Mouse (Mus musculus) cerebellum, adult 18-20 months (tissue): Measurements from ENCODE around the gene Tmem185a.
"Not testable (repeated sequence)": the region's sequence is repeated elsewhere in the genome, so short reads cannot be mapped to it uniquely, and the experiment has no call there.

Experiments used
- DNase-seq, 2 experiments: peaks; one replicate each; pipeline ENCODE4 v3.0.0; 2021

Tmem185a gene

GRCm38 (mm10) chrX:70476792-70477776 is at the start of gene Tmem185a:
Gene Tmem185a (minus strand): TSS chrX:70477180.
- peak; percentile 83 to 88 for DNase-seq

GRCm38 (mm10) chrX:70514413-70514812 is 37.4 kb upstream of the Tmem185a start:
- DNase-seq, result not testable (repeated sequence)

GRCm38 (mm10) chrX:70487328-70487727 is 10.3 kb upstream of the Tmem185a start:
- not testable (repeated sequence) for DNase-seq

- DNase-seq, result no peak
These were observed 5.2 kb upstream of the Tmem185a start for GRCm38 (mm10) chrX:70482154-70482553.

- DNase-seq, result no peak
These were observed 1.7 kb upstream of the Tmem185a start for GRCm38 (mm10) chrX:70478701-70479100.

- no peak for DNase-seq
These were observed 1.7 kb downstream of the Tmem185a start for GRCm38 (mm10) chrX:70475215-70475765.

- no peak for DNase-seq
These were observed 10.1 kb downstream of the Tmem185a start for GRCm38 (mm10) chrX:70466897-70467296.

GRCm38 (mm10) chrX:70465489-70465888 is 11.5 kb downstream of the Tmem185a start:
- DNase-seq, result no peak

GRCm38 (mm10) chrX:70463621-70464020 is 13.4 kb downstream of the Tmem185a start:
- no peak for DNase-seq

GRCm38 (mm10) chrX:70452359-70452758 is 24.6 kb downstream of the Tmem185a start:
- not testable (repeated sequence) for DNase-seq

GRCm38 (mm10) chrX:70425473-70425872 is 51.5 kb downstream of the Tmem185a start:
- DNase-seq, result not testable (repeated sequence)
